Mouse (Mus musculus) midbrain, embryonic 11.5 days (tissue): ENCODE measurements at regions not wholly inside any gene's neighbourhood (a gene's known extent, or its start where the extent isn't known, plus 50 kb on each side); places are given as distances from the start of the nearest gene placed in this dataset.

ENCODE experiments used
- ATAC-seq: fragments of 200-750 bp; cut with Nextera tagmentation; 2 replicates; pipeline ENCODE4 v1.8.0; 2017; ENCODE audit warnings: moderate TSS enrichment, moderate library complexity; ENCODE audit not compliant: low FRiP score
- DNase-seq: peaks from one replicate; pipeline ENCODE4 v3.0.0; 2015; ENCODE audit warnings: low spot score; ENCODE audit errors: missing footprints
- H3K27ac ChIP-seq: fragments of 300-500 bp; sonication (generic); 2 replicates; pipeline ENCODE4 v1.5.1; 2014; ENCODE audit warnings: low read depth, low read length
- H3K27me3 ChIP-seq: fragments of 300-500 bp; sonication (generic); 2 replicates; pipeline ENCODE4 v1.6.1; 2014; ENCODE audit warnings: mild to moderate bottlenecking, low read length, moderate library complexity, mixed read lengths; ENCODE audit not compliant: control insufficient read depth, insufficient read depth
- H3K36me3 ChIP-seq: fragments of 300-500 bp; sonication (generic); 2 replicates; pipeline ENCODE4 v1.6.1; 2014; ENCODE audit warnings: mild to moderate bottlenecking, low read length, moderate library complexity, mixed read lengths; ENCODE audit not compliant: control insufficient read depth, insufficient read depth
- H3K4me1 ChIP-seq: fragments of 300-500 bp; sonication (generic); 2 replicates; pipeline ENCODE4 v1.6.1; 2014; ENCODE audit warnings: low read length; ENCODE audit not compliant: control insufficient read depth, insufficient read depth
- H3K4me2 ChIP-seq: fragments of 300-500 bp; sonication (generic); 2 replicates; pipeline ENCODE4 v1.6.1; 2014; ENCODE audit warnings: mild to moderate bottlenecking, moderate library complexity
- H3K4me3 ChIP-seq: fragments of 300-500 bp; sonication (generic); 2 replicates; pipeline ENCODE4 v1.5.1; 2014; ENCODE audit warnings: low read depth, low read length
- H3K9ac ChIP-seq: fragments of 300-500 bp; sonication (generic); 2 replicates; pipeline ENCODE4 v1.6.1; 2014; ENCODE audit warnings: low read length
- H3K9me3 ChIP-seq: fragments of 300-500 bp; sonication (generic); 2 replicates; pipeline ENCODE4 v1.6.1; 2016; ENCODE audit warnings: low read length; ENCODE audit not compliant: control insufficient read depth
- WGBS: fragments of 180-500 bp; shearing (Covaris S2); extraction: QIAGEN DNeasy Blood & Tissue Kit; methylation state at CpG from one replicate; pipeline ENCODE4 v1.1.7; 2014; 5-methylcytosine and 5-hydroxymethylcytosine counted together

DNA sequence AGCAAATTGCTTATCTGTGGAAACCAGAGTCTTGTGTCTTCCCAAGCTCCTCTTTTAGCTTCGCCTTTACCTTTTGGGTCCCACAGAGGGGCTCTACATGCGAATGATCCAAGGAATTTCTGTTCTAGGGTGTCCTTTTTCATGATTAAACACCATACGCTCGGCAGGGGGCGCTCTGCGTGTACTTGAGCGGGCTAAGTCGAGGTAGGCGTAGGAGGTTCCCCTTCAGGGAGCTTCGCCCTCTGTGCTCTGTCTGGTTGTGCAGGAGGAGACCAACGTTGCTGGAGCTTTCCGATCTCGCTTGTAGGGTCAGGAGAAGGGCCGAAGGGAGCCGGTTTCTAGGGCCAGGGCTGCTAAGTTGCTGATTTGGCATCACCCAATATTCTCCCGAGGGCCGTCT is 310.7 kb upstream of the 4930535I16Rik start:
- DNase-seq (peak; percentile 98), ATAC-seq (peak; percentile 71)
- no peaks in the 10 kb centered on the region for H3K4me1 ChIP-seq
- H3K36me3 ChIP-seq: no peaks in the 10 kb centered on the region
- no peak overlapping the region for H3K27ac ChIP-seq
- no peak overlapping the region for H3K9ac ChIP-seq
- H3K9me3 ChIP-seq: no peaks in the 10 kb centered on the region
- WGBS: 12% methylated on average over 17 of the region's 17 CpGs
- H3K4me3 ChIP-seq: no peak overlapping the region
- H3K4me2 ChIP-seq: no peak overlapping the region
- H3K27me3 ChIP-seq: no peaks in the 10 kb centered on the region; the same call in 1 of the 2 replicates

DNA sequence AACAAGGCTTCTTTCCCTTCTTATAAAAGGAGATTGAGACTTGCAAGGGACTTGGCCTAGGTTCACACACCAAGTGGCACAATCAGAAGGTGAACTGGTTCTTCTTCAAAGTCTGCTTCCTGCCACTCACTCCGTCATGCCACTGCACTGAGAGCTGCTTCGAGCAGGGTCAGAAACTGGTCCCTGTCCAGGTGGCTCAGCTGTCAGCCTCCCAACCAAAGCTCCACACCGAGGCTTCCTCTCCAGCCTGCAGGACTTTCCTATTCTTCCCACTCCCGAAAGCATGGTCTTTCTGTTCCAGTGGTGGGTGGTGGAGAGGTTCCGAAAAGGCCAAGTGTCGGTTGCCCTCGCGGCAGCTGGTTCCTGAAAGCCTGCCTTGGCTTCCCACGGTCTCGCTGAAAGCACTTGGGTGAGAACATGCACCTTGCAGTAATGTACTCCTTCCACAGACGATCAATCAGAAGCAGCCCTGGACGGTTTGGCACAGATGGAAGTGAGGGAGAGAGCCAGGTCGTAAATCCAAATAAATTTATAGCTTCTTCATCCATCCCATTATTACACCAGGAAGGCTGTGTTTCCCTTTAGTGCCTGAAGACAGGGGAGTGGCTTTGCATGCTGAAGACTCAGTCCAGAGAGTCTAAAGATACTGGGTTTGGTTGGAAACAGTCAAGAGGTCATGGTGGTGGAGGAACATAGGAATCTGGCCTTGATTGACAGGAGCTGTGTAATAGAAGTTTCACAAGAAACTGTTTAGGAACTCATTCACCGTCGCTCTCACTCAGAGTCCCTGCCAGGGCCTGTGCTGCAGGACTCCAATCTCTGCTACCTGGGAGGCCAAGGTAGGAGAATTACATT is 306.1 kb upstream of the 4930535I16Rik start:
- H3K27ac ChIP-seq: no peak overlapping the region
- no peak overlapping the region for H3K9ac ChIP-seq
- no peak overlapping the region for H3K4me2 ChIP-seq
- no peaks in the 10 kb centered on the region; the same call in 1 of the 2 replicates for H3K27me3 ChIP-seq
- no peak for ATAC-seq
- no peaks in the 10 kb centered on the region for H3K4me1 ChIP-seq
- 87% methylated on average over 15 of the region's 15 CpGs for WGBS
- no peaks in the 10 kb centered on the region for H3K9me3 ChIP-seq
- H3K36me3 ChIP-seq: no peaks in the 10 kb centered on the region
- no peak overlapping the region for H3K4me3 ChIP-seq
- DNase-seq: no peak

DNA sequence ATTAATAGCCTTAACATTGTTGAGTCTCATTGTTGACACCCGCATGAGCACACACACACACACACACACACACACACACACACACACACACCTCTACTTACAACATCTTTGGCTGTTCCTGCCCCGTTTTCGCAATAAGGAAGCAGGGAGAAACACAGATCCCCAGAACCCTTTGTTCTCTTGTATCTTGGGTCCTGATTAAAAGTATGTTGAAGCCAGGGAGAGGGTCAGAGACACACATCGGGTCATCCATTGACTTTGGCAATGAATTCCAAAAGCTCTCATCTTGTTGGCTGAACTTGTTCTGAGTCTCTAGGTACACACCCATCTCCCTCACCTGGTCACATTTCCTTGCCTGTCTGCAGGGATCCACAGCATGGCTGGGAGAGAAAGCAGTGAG is 303.9 kb upstream of the 4930535I16Rik start:
- Histone ChIP-seq H3K4me3 (no peak overlapping the region), H3K36me3 (no peaks in the 10 kb centered on the region), H3K4me1 (no peaks in the 10 kb centered on the region), H3K9ac (no peak overlapping the region), H3K9me3 (no peaks in the 10 kb centered on the region), H3K27ac (no peak overlapping the region), H3K27me3 (no peaks in the 10 kb centered on the region), H3K4me2 (no peak overlapping the region)
- 85% methylated on average over 4 of the region's 4 CpGs for WGBS
- no peak for DNase-seq
- no peak for ATAC-seq

DNA sequence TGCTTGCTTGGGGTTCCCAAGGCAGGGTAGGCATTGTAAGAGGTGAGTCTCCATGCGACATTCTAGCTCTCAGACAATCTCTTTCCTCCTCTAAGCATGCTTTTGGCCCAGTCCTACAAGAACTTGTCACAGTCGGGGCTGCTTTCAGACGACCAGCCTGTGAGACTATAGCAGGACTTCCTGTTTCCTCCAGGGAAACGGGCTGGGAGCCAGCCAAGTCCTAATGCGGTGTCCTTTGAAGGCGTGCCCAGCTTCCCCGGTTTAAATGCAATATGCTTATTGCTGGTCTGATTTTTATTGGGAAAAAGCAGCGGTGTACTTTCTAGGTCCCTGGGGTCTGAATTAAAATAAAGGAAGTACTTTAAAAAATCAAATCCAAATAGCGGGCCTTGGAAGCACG is 299.4 kb upstream of the 4930535I16Rik start:
- 62% methylated on average over 10 of the region's 10 CpGs for WGBS
- no peak for DNase-seq
- no peak overlapping the region for H3K27ac ChIP-seq

DNA sequence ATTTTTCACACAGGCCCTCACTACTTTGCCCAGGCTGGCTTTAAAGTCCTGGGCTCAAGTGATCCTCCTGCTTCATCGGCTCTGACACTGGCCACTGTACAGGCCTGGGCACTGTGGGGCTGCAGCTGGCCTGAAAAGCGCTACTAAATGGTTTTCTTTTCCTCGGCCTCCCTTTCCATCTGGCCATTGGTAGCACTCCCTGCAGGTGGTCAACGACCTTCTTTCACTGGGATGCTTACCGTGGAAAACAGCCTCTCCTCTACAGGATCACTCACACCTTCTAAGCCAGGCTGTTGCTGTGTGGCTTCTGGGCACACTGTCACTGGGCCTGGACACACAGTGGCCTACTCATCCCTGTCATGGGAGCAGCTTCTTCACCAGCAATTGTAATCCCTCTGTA is 298.5 kb upstream of the 4930535I16Rik start:
- H3K9ac ChIP-seq: no peak overlapping the region
- ATAC-seq (no peak), DNase-seq (no peak)
- no peaks in the 10 kb centered on the region for H3K9me3 ChIP-seq
- no peaks in the 10 kb centered on the region for H3K4me1 ChIP-seq
- no peak overlapping the region for H3K27ac ChIP-seq
- no peak overlapping the region for H3K4me2 ChIP-seq
- no peak overlapping the region for H3K4me3 ChIP-seq
- H3K27me3 ChIP-seq: no peaks in the 10 kb centered on the region; the same call in 1 of the 2 replicates
- WGBS: 27% methylated on average over 5 of the region's 5 CpGs
- H3K36me3 ChIP-seq: no peaks in the 10 kb centered on the region

More for the DNA sequence above, 299.4 kb upstream of the 4930535I16Rik start:
- Histone ChIP-seq H3K9me3 (no peaks in the 10 kb centered on the region), H3K4me1 (no peaks in the 10 kb centered on the region), H3K9ac (no peak overlapping the region), H3K4me2 (no peak overlapping the region), H3K36me3 (no peaks in the 10 kb centered on the region), H3K4me3 (no peak overlapping the region), H3K27me3 (no peaks in the 10 kb centered on the region; the same call in 1 of the 2 replicates)
- ATAC-seq: no peak

DNA sequence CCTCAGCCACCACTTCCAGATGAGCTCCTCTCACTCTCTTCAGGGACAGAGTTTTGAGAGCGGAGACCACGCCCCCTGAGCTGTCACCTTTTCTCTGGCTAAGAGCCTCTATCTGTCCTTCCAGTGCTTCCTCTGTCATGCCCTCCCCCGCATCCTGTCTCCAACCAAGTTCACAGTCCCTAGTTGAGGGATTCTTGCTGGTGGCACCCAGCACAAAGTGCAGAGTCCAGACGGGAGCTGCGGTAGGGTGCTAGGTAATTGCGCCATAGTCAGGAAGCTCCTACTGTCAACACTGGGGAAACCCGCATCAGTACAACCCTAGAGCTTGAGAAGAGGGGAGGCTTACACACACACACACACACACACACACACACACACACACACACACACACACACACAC is 297.3 kb upstream of the 4930535I16Rik start:
- Histone ChIP-seq H3K4me3 (no peak overlapping the region), H3K27ac (no peak overlapping the region), H3K4me2 (no peak overlapping the region), H3K4me1 (no peaks in the 10 kb centered on the region), H3K27me3 (no peaks in the 10 kb centered on the region; the same call in 1 of the 2 replicates), H3K36me3 (no peaks in the 10 kb centered on the region), H3K9ac (no peak overlapping the region), H3K9me3 (no peaks in the 10 kb centered on the region)
- no peak for ATAC-seq
- no peak for DNase-seq
- 90% methylated on average over 7 of the region's 7 CpGs for WGBS

DNA sequence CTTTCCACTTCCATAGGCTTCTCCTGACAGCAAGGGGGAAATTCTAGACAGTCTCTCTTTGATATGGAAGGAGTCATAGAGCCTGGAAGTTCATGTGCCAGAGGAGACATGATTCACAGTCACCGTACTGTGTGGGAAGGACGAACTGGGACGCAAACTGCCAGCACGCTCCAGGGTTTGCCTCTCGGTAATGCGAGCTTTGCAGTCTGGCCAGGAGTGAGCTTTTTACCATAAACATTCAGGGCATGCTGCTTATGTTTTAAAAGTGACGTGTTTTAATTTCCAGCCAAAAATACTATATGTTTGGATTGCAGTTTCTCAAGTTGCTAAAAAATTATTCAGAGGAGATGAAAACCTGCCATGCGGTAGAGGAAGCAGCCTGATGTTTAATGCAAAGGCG is 292.3 kb upstream of the 4930535I16Rik start:
- no peak for DNase-seq
- Histone ChIP-seq H3K4me3 (no peak overlapping the region), H3K4me1 (no peaks in the 10 kb centered on the region), H3K27me3 (no peaks in the 10 kb centered on the region; the same call in 1 of the 2 replicates), H3K4me2 (no peak overlapping the region), H3K27ac (no peak overlapping the region), H3K36me3 (no peaks in the 10 kb centered on the region), H3K9ac (no peak overlapping the region), H3K9me3 (no peaks in the 10 kb centered on the region)
- no peak for ATAC-seq
- WGBS: 92% methylated on average over 9 of the region's 9 CpGs

DNA sequence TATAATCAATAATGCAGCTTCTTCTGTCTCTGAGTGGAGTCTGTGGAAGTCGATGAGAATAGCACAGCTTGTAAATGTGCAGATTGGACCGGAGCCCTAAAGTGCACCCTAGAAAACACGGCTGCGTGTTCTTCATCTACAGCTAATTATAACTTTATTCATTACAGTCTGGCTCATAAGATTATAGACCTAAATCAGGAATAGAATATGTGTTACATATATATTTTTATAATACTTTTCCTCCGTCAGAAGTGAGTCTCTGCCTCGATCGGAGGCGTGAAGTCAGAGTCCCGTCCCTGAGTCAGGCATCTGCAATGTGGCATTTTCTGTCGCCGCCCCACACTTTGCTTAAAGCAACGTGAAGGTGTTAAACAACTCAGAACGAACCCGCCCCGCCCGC is 288.7 kb upstream of the 4930535I16Rik start:
- 88% methylated on average over 16 of the region's 16 CpGs for WGBS

DNA sequence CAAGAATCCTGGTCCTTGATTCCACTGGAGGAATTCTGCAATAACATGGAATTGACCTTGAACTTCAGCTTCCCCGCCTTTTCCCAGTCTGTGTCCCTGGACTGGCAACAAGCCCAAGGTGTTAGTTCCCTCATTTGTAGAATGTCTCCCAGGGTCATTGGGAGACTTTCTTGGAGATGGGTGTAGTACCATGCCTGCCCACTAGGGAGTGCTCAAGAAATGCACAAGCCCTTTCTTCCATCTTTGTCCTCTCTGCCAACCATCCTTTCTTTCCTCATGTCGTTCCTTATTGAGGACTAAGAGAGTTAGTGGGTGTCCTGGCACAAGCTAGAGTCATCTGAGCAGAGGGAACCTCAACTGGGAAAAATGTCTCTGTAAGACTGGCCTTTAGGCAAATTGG is 285.9 kb upstream of the 4930535I16Rik start:
- Histone ChIP-seq H3K27ac (no peak overlapping the region), H3K27me3 (no peaks in the 10 kb centered on the region), H3K4me1 (peaks cover 10% of the 10 kb centered on the region), H3K36me3 (no peaks in the 10 kb centered on the region), H3K4me3 (no peak overlapping the region), H3K9ac (no peak overlapping the region), H3K4me2 (no peak overlapping the region), H3K9me3 (no peaks in the 10 kb centered on the region; the same call in 1 of the 2 replicates)
- 79% methylated on average over 2 of the region's 2 CpGs for WGBS
- ATAC-seq: no peak
- no peak for DNase-seq

More for the DNA sequence above, 288.7 kb upstream of the 4930535I16Rik start:
- Histone ChIP-seq H3K27me3 (no peaks in the 10 kb centered on the region), H3K4me1 (no peaks in the 10 kb centered on the region), H3K4me2 (no peak overlapping the region), H3K36me3 (no peaks in the 10 kb centered on the region), H3K27ac (no peak overlapping the region), H3K4me3 (no peak overlapping the region), H3K9me3 (no peaks in the 10 kb centered on the region; the same call in 1 of the 2 replicates), H3K9ac (no peak overlapping the region)
- DNase-seq: no peak
- ATAC-seq: no peak
